Mouse (Mus musculus) hindbrain, embryonic 10.5 days (tissue): ENCODE measurements around the gene Cops4. TPM values are rescaled to one million over a fixed set of nuclear protein-coding genes. Genes with fewer than 3 reads are reported as not detected.
A peak's percentile ranks its signal among the peaks of the same experiment; 100 is the strongest.

ENCODE experiments used
- DNase-seq: peaks from one replicate; pipeline ENCODE4 v3.0.0-alpha.2; 2017; ENCODE audit warnings: low spot score
- H3K27ac ChIP-seq: fragments of 300-500 bp; sonication (generic); 2 replicates; pipeline ENCODE4 v1.5.1; 2016; ENCODE audit warnings: mild to moderate bottlenecking, moderate library complexity
- H3K27me3 ChIP-seq: fragments of 300-500 bp; sonication (generic); 2 replicates; pipeline ENCODE4 v1.6.1; 2016; ENCODE audit warnings: mild to moderate bottlenecking; ENCODE audit not compliant: poor library complexity, insufficient read depth, severe bottlenecking
- H3K36me3 ChIP-seq: fragments of 300-500 bp; sonication (generic); 2 replicates; pipeline ENCODE4 v1.6.1; 2016; ENCODE audit warnings: mild to moderate bottlenecking, moderate library complexity
- H3K4me1 ChIP-seq: fragments of 300-500 bp; sonication (generic); replicated peaks from 2 replicates; pipeline ENCODE4 v1.6.1; 2016; ENCODE audit warnings: mild to moderate bottlenecking
- H3K4me3 ChIP-seq: fragments of 300-500 bp; sonication (generic); 2 replicates; pipeline ENCODE4 v1.5.1; 2016; ENCODE audit warnings: mild to moderate bottlenecking, moderate library complexity
- H3K9me3 ChIP-seq: fragments of 300-500 bp; sonication (generic); 2 replicates; pipeline ENCODE4 v1.6.1; 2016; ENCODE audit warnings: mild to moderate bottlenecking, moderate library complexity
- WGBS: fragments of 180-500 bp; shearing (Covaris S2); methylation state at CpG from one replicate; pipeline ENCODE4 v1.1.7; 2016; 5-methylcytosine and 5-hydroxymethylcytosine counted together
- polyA plus RNA-seq: library from polyadenylated mRNA; unstranded; fragments of >200 nt; fragmentation: Nextera tagmentation; extraction: Ambion mirVana; gene quantifications from 2 replicates; pipeline ENCODE4 v1.2.1, GENCODE M21; 2016

The Cops4 gene
- 224 and 228 TPM in 2 replicates for polyA plus RNA-seq

DNA sequence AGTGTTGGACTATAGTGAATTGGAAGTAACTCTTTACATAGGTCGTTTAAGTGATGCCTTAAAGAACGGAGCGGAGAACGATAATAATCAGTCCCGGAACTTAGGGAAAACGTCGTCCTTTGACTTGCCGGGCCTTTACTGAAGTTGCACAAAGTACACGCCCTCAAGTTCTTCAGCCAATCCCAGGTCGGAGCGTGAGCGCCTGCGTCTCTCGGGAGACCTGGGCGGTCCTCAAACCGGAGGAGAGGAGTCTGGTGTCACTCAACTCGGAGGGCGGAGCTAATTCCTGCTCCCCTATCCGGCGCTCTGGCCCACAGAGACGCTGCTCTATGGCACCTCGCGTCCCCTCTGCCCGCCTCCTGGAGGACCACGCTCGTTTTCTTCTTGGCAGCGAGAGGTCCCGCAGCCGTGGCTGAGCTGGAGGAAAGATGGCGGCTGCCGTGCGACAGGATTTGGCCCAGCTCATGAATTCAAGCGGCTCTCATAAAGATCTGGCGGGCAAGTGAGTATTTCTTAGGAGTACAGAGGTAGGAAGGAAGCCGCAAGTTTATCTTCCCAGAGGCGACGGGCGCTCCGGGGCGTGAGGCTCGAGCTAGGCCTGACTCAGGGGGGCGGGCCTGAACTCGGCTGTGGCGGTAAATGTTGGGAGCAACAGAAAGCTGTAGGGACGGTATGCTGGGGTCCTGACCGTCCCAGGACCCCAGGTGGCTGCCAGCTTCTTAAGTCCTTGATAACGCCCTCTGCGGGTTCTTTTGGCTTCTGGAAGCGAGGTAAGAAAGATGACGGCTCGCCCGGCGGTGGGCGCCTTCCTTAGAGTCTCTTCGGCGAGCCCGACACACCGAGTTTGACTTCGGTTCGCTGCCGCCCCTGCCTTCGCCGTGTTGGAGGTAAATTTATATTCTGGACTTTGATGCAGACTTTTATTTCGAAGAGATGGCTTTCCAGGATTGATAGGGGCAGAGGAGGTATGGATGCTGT is at the start of gene Cops4:
Gene Cops4, plus strand, starts transcription at position 261 of the 978 bp plus-strand sequence.
- Histone ChIP-seq H3K36me3 (peaks cover 11% of the 10 kb centered on the region), H3K4me1 (peaks cover 17% of the 10 kb centered on the region), H3K9me3 (no peaks in the 10 kb centered on the region), H3K27ac (peak within 1 kb of the TSS; percentile 94), H3K4me3 (peak within 1 kb of the TSS; percentile 87), H3K27me3 (no peaks in the 10 kb centered on the region)
- peak; percentile 97 for DNase-seq
- under 1% methylated on average over 64 of the region's 64 CpGs for WGBS

- Histone ChIP-seq H3K36me3 (peaks cover 73% of the 10 kb centered on the region), H3K4me1 (no peaks in the 10 kb centered on the region), H3K9me3 (no peaks in the 10 kb centered on the region), H3K4me3 (no peak overlapping the region), H3K27me3 (no peaks in the 10 kb centered on the region), H3K27ac (no peak overlapping the region)
- 88% methylated on average over 3 of the region's 3 CpGs for WGBS
- DNase-seq: no peak
These were observed 41.8 kb upstream of the Cops4 start for GRCm38 (mm10) chr5:100476328-100476727.

DNA sequence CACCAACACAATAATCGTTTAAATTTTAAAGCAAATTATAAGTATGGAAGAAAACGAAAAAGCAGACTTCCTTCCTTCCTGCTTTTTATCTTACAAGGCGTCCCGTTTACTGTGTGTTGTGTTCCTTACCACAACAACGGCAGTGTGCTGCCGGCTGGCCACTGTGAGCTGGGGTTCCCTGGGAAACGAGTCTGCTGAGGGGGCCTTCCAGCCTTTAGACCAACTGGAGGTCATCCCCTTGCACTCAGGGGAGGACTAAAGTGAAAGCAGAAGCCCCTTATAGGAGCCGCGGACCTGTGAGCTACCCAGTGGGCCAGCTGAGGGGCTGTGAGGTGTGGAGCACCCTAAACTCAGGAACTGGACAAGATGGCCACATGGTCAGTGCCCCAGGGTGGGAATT is 40.5 kb upstream of the Cops4 start:
- 91% methylated on average over 9 of the region's 9 CpGs for WGBS
- Histone ChIP-seq H3K4me1 (no peaks in the 10 kb centered on the region), H3K4me3 (no peak overlapping the region), H3K27me3 (no peaks in the 10 kb centered on the region), H3K36me3 (peaks cover 65% of the 10 kb centered on the region), H3K9me3 (no peaks in the 10 kb centered on the region), H3K27ac (no peak overlapping the region)
- DNase-seq: no peak

DNA sequence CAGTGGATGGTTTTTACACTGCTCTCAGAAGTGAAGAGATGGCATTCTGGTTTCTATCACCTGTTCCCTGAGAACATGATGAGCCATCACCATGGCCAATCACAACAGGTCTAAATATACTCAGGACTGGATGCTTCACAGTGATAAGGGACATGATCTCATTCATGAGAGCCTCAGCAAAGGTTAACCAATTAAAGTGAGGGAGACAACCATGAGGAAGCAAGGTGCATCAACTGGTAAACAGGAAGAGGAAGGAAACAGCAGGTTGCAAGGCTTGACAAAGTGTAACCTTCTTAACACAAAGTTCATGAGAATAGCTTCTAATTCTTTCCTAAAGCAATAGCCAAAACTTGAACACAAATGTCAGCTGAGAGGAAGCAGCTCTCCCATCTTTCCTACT is 34.5 kb upstream of the Cops4 start:
- no peak for DNase-seq
- Histone ChIP-seq H3K36me3 (peaks cover 43% of the 10 kb centered on the region), H3K4me1 (no peaks in the 10 kb centered on the region), H3K27me3 (no peaks in the 10 kb centered on the region), H3K4me3 (no peak overlapping the region), H3K27ac (no peak overlapping the region), H3K9me3 (no peaks in the 10 kb centered on the region)

DNA sequence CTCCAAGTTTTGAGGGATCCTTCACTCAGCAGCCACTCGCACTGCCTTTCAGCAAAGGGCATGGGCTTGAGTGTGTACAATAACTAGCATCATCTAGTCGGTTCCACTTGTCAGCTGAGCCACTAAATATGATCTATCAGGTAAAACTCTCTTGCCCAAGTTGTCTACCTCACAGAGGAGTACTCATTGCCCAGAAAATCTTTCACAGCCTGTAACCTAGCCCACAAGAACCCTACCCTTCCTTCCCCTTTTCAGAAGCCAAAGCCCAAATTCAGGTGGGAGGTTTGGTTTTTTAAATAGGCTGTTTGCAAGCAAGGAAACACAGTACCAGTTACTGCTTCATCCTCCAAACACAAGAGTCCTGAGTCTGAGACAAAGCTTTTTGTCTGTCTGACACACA is 31.0 kb upstream of the Cops4 start:
- Histone ChIP-seq H3K27me3 (no peaks in the 10 kb centered on the region), H3K4me3 (no peak overlapping the region), H3K4me1 (0 out of 2 replicates have a peak, but pooled peaks cover 6% of the 10 kb centered on the region), H3K9me3 (no peaks in the 10 kb centered on the region), H3K27ac (no peak overlapping the region), H3K36me3 (peaks cover 30% of the 10 kb centered on the region)
- WGBS: 91% methylated on average over 2 of the region's 2 CpGs
- no peak for DNase-seq

- 95% methylated on average over 3 of the region's 3 CpGs for WGBS
- H3K4me1 ChIP-seq: 0 out of 2 replicates have a peak, but pooled peaks cover 6% of the 10 kb centered on the region
- H3K27me3 ChIP-seq: no peaks in the 10 kb centered on the region
These were observed 29.9 kb upstream of the Cops4 start for GRCm38 (mm10) chr5:100488231-100488630.

GRCm38 (mm10) chr5:100489340-100489739 is 28.8 kb upstream of the Cops4 start:
- no peak overlapping the region for H3K27ac ChIP-seq
- 94% methylated on average over 2 of the region's 2 CpGs for WGBS

More at GRCm38 (mm10) chr5:100488231-100488630, 29.9 kb upstream of the Cops4 start:
- Histone ChIP-seq H3K36me3 (peaks cover 28% of the 10 kb centered on the region), H3K4me3 (no peak overlapping the region), H3K27ac (no peak overlapping the region), H3K9me3 (no peaks in the 10 kb centered on the region)
- DNase-seq: no peak

GRCm38 (mm10) chr5:100491704-100492103 is 26.4 kb upstream of the Cops4 start:
- WGBS: 48% methylated on average over 4 of the region's 4 CpGs
- Histone ChIP-seq H3K4me1 (0 out of 2 replicates have a peak, but pooled peaks cover 6% of the 10 kb centered on the region), H3K9me3 (no peaks in the 10 kb centered on the region), H3K27me3 (no peaks in the 10 kb centered on the region), H3K27ac (no peak overlapping the region), H3K4me3 (no peak overlapping the region), H3K36me3 (peaks cover 3% of the 10 kb centered on the region; the same call in 1 of the 2 replicates)
- DNase-seq: no peak

More at GRCm38 (mm10) chr5:100489340-100489739, 28.8 kb upstream of the Cops4 start:
- peaks cover 17% of the 10 kb centered on the region for H3K36me3 ChIP-seq
- 0 out of 2 replicates have a peak, but pooled peaks cover 6% of the 10 kb centered on the region for H3K4me1 ChIP-seq
- H3K9me3 ChIP-seq: no peaks in the 10 kb centered on the region
- no peaks in the 10 kb centered on the region for H3K27me3 ChIP-seq
- no peak overlapping the region for H3K4me3 ChIP-seq
- DNase-seq: no peak

GRCm38 (mm10) chr5:100498436-100499180 is 19.5 kb upstream of the Cops4 start:
- Histone ChIP-seq H3K27ac (peak overlapping the region; percentile 90), H3K4me3 (peak overlapping the region; percentile 87), H3K9me3 (no peaks in the 10 kb centered on the region), H3K36me3 (no peaks in the 10 kb centered on the region), H3K4me1 (peaks cover 24% of the 10 kb centered on the region), H3K27me3 (no peaks in the 10 kb centered on the region)
- WGBS: 1% methylated on average over 46 of the region's 46 CpGs
- peak; percentile 79 for DNase-seq

DNA sequence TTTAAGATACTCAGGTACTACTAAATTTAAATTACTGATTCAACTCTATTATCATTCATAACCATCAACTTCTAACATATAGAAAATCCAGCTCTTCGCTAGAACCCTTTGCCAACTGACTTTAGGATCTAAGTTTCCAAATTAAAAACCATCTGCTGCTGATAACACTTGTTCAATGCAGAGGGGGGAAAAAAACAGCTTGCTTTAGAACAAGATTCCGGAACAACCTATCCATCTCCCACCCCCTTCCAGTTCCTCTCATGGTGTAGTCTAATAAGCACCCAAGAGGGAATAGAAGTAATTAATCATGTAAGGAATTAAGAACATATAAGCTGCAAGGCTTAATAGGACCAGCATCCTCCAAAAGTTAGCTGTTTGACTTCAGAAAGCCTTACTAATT is 18.9 kb upstream of the Cops4 start:
- H3K27me3 ChIP-seq: no peaks in the 10 kb centered on the region
- WGBS: 36% methylated on average over 2 of the region's 2 CpGs
- peak overlapping the region; percentile 89; the same call in 1 of the 2 replicates for H3K27ac ChIP-seq
- H3K9me3 ChIP-seq: no peaks in the 10 kb centered on the region
- H3K4me1 ChIP-seq: peaks cover 24% of the 10 kb centered on the region
- H3K4me3 ChIP-seq: peak overlapping the region; percentile 87
- H3K36me3 ChIP-seq: no peaks in the 10 kb centered on the region
- DNase-seq: no peak

DNA sequence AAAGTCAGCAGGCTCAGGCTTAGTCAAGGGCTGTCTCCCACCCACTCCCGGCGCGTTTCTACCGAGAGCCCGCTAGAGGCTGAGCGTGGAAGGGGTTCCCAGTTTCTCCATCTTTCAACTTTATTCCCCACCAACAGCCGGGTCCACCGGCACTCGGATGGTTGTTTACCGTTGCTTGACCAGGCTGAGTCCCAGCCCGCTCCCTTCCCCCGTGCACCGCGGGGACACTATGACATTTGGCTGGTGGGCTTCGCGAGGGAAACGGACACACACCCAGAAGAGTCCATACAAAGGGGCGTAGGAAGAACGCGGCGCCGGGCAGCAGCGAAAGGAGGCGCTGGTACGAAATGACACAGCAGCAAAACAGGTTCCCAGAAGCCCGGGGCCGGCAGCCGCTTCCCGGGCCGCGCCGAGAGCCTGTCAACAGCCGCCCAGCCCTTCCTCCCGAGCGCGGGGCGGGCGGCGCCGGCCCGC is 18.2 kb upstream of the Cops4 start:
- WGBS: 4% methylated on average over 41 of the region's 41 CpGs

DNA sequence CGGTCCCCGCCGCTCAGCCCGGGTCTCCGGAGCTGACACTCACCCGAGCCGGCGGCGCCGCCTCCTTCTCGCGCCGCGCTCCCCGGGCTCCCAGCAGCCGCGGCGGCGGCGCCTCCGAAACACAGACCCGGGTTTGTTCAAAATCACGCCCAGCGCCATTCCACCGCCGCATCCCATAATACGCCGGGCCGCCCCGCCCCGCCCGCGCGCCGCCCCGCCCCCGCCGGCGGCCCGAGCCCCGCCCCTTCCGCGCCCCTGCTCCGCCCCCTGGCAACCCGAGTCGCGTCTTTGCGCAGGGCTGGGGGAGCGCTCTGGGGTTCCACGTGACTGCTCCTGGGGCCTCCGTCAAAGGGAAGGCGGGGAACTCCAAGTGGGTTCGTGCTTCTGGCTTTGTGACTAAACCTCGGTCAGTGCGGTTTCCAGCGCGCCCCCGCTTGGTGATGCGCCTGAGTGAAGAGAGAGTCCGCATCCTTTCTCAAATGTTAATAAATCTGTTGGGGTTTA is 17.6 kb upstream of the Cops4 start, which contains the start of gene Lin54:
Gene Lin54, minus strand, starts transcription at position 182 of the 504 bp plus-strand sequence.
- under 1% methylated on average over 60 of the region's 60 CpGs for WGBS
- Histone ChIP-seq H3K36me3 (no peaks in the 10 kb centered on the region), H3K4me1 (peaks cover 24% of the 10 kb centered on the region), H3K27me3 (no peaks in the 10 kb centered on the region), H3K9me3 (no peaks in the 10 kb centered on the region), H3K27ac (peak within 1 kb of the TSS; percentile 89), H3K4me3 (peak within 1 kb of the TSS; percentile 87)
- DNase-seq: peak; percentile 96

More for the DNA sequence above, 18.2 kb upstream of the Cops4 start:
- Histone ChIP-seq H3K4me1 (peaks cover 24% of the 10 kb centered on the region), H3K27ac (peak overlapping the region; percentile 89), H3K27me3 (no peaks in the 10 kb centered on the region), H3K36me3 (no peaks in the 10 kb centered on the region), H3K9me3 (no peaks in the 10 kb centered on the region), H3K4me3 (peak overlapping the region; percentile 87)
- DNase-seq: peak; percentile 64
